Mouse (Mus musculus) midbrain, embryonic 16.5 days (tissue): ENCODE measurements around the gene Olfr160. TPM values are rescaled to one million over a fixed set of nuclear protein-coding genes. Genes with fewer than 3 reads are reported as not detected.

Source experiments
- ATAC-seq: fragments of 200-750 bp; cut with Nextera tagmentation; 2 replicates; pipeline ENCODE4 v1.8.0; 2017; ENCODE audit warnings: moderate TSS enrichment
- H3K27ac ChIP-seq: fragments of 300-500 bp; sonication (generic); 2 replicates; pipeline ENCODE4 v1.5.1; 2014; ENCODE audit warnings: mild to moderate bottlenecking, low read length, mixed read lengths
- H3K27me3 ChIP-seq: fragments of 300-500 bp; sonication (generic); 2 replicates; pipeline ENCODE4 v1.6.1; 2014; ENCODE audit warnings: low read depth, low read length, mixed read lengths; ENCODE audit not compliant: control insufficient read depth, insufficient read depth
- H3K36me3 ChIP-seq: fragments of 300-500 bp; sonication (generic); 2 replicates; pipeline ENCODE4 v1.6.1; 2014; ENCODE audit warnings: mild to moderate bottlenecking, low read length, moderate library complexity, mixed read lengths; ENCODE audit not compliant: control insufficient read depth, insufficient read depth
- H3K4me1 ChIP-seq: fragments of 300-500 bp; sonication (generic); 2 replicates; pipeline ENCODE4 v1.6.1; 2014; ENCODE audit warnings: mild to moderate bottlenecking, low read length, mixed read lengths; ENCODE audit not compliant: control insufficient read depth, insufficient read depth
- H3K4me2 ChIP-seq: fragments of 300-500 bp; sonication (generic); 2 replicates; pipeline ENCODE4 v1.6.1; 2014; ENCODE audit warnings: mild to moderate bottlenecking, low read length, mixed read lengths
- H3K4me3 ChIP-seq: fragments of 300-500 bp; sonication (generic); 2 replicates; pipeline ENCODE4 v1.5.1; 2014; ENCODE audit warnings: low read depth, mild to moderate bottlenecking, low read length, moderate library complexity, mixed read lengths
- H3K9ac ChIP-seq: fragments of 300-500 bp; sonication (generic); 2 replicates; pipeline ENCODE4 v1.6.1; 2014; ENCODE audit warnings: low read depth, low read length, mixed read lengths
- H3K9me3 ChIP-seq: fragments of 300-500 bp; sonication (generic); replicated peaks from 2 replicates; pipeline ENCODE4 v1.6.1; 2014; ENCODE audit warnings: mild to moderate bottlenecking, low read length, mixed read lengths; ENCODE audit not compliant: control insufficient read depth, poor library complexity, severe bottlenecking
- WGBS: fragments of 180-500 bp; shearing (Covaris S2); extraction: QIAGEN DNeasy Blood & Tissue Kit; methylation state at CpG from one replicate; pipeline ENCODE4 v1.1.7; 2014; 5-methylcytosine and 5-hydroxymethylcytosine counted together
- polyA plus RNA-seq: library from polyadenylated mRNA; unstranded; fragments of >200 nt; fragmentation: Nextera tagmentation; extraction: Ambion mirVana; gene quantifications from 2 replicates; pipeline ENCODE4 v1.2.1, GENCODE M21; 2015

Olfr160 gene
- not detected in 2 replicates for polyA plus RNA-seq

DNA sequence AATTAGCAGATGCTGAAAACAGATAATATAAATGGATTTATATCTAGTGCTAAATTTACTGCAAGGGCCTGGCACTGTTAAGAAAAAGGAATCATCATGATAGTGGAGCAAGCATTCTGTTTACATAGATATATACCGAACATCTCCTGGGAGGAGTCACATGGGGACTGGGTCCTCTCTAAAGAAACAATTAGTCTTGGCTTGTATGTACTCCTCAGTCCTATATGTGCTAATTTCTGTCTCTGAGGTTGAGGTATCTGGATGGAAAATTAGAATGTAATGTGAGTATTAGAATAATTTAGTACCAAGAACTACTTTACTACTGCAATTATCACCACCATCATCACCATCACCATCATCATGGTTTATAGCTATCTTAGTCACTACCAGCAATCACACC, at the start of gene Olfr160:
Gene Olfr160, minus strand, starts transcription at position 101 of the 400 bp plus-strand sequence.
- Histone ChIP-seq H3K27me3 (no peaks in the 10 kb centered on the region), H3K27ac (no peak within 1 kb of the TSS), H3K36me3 (no peaks in the 10 kb centered on the region), H3K9me3 (no peaks in the 10 kb centered on the region), H3K4me3 (no peak within 1 kb of the TSS), H3K9ac (no peak within 1 kb of the TSS), H3K4me1 (no peaks in the 10 kb centered on the region), H3K4me2 (no peak within 1 kb of the TSS)
- 95% methylated on average over 1 of the region's 1 CpGs for WGBS
- no peak for ATAC-seq

GRCm38 (mm10) chr9:37762541-37762940, 46.5 kb upstream of the Olfr160 start:
- H3K9ac ChIP-seq = no peak overlapping the region
- H3K36me3 ChIP-seq = no peaks in the 10 kb centered on the region
- no peak overlapping the region for H3K27ac ChIP-seq
- H3K9me3 ChIP-seq = no peaks in the 10 kb centered on the region; the same call in 1 of the 2 replicates
- H3K4me1 ChIP-seq = no peaks in the 10 kb centered on the region
- 61% methylated on average over 2 of the region's 2 CpGs for WGBS
- no peak overlapping the region for H3K4me3 ChIP-seq
- ATAC-seq = no peak
- no peak overlapping the region for H3K4me2 ChIP-seq
- H3K27me3 ChIP-seq = no peaks in the 10 kb centered on the region

DNA sequence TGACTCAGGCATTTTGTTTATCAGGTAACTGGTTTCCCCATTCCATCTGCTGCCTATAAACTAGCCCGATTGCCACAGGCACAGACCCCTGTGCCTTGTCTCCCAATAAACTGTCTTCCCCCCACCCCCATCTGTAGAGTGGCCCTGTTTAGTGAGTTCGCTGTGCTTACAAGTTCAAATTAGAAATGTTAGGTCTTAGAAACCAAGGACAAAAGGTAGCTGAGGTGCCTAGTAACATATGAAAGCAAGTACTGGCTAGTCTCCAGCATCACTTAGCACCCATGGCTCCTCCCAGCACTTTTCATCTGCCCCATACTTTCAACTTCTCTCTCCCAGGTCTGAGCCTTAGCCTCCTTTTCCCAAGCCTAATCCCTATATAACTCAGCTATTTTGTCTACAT, 45.7 kb upstream of the Olfr160 start:
- 83% methylated on average over 2 of the region's 2 CpGs for WGBS
- ATAC-seq = no peak

GRCm38 (mm10) chr9:37752006-37752405, 36.0 kb upstream of the Olfr160 start:
- ATAC-seq = no peak
- Histone ChIP-seq H3K27me3 (no peaks in the 10 kb centered on the region), H3K4me1 (peaks cover 17% of the 10 kb centered on the region), H3K36me3 (no peaks in the 10 kb centered on the region), H3K4me3 (no peak overlapping the region), H3K4me2 (no peak overlapping the region), H3K9ac (no peak overlapping the region), H3K9me3 (no peaks in the 10 kb centered on the region), H3K27ac (no peak overlapping the region)
- 66% methylated on average over 4 of the region's 4 CpGs for WGBS

More for the DNA sequence above, 45.7 kb upstream of the Olfr160 start:
- no peaks in the 10 kb centered on the region for H3K4me1 ChIP-seq
- H3K9ac ChIP-seq = no peak overlapping the region
- H3K27ac ChIP-seq = no peak overlapping the region
- H3K4me3 ChIP-seq = no peak overlapping the region
- no peaks in the 10 kb centered on the region for H3K36me3 ChIP-seq
- H3K27me3 ChIP-seq = no peaks in the 10 kb centered on the region
- no peak overlapping the region for H3K4me2 ChIP-seq
- H3K9me3 ChIP-seq = no peaks in the 10 kb centered on the region; the same call in 1 of the 2 replicates

DNA sequence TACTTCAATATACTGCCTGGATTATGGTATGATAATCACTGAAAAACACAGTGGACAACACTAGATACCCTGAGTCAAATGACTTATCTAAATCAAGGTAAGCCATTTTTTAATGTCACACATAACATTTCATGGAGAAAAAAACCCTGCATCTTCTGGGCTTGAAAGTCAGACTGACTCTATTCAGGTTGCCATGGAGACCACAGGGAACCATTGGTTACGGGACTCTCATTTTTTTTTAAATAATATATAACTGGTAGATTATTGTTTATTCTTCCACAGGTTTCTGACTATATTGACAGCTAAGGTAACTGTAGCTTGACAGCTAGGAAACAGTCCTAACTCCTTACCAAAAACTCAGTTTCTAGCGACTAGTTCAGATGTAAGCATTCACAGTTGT, 35.4 kb upstream of the Olfr160 start:
- peak; percentile 68 for ATAC-seq

GRCm38 (mm10) chr9:37750319-37751075, 34.4 kb upstream of the Olfr160 start:
- Histone ChIP-seq H3K4me1 (peaks cover 17% of the 10 kb centered on the region), H3K27ac (peak overlapping the region; percentile 66), H3K9me3 (no peaks in the 10 kb centered on the region), H3K4me3 (no peak overlapping the region), H3K36me3 (no peaks in the 10 kb centered on the region), H3K9ac (peak overlapping the region; percentile 31; the same call in 1 of the 2 replicates), H3K27me3 (no peaks in the 10 kb centered on the region), H3K4me2 (peak overlapping the region; percentile 18)
- 24% methylated on average over 7 of the region's 7 CpGs for WGBS
- ATAC-seq = peak; percentile 89

More for the DNA sequence above, 35.4 kb upstream of the Olfr160 start:
- no peak overlapping the region for H3K4me2 ChIP-seq
- no peak overlapping the region for H3K27ac ChIP-seq
- no peaks in the 10 kb centered on the region for H3K9me3 ChIP-seq
- H3K36me3 ChIP-seq = no peaks in the 10 kb centered on the region
- WGBS = 42% methylated on average over 2 of the region's 2 CpGs
- H3K9ac ChIP-seq = no peak overlapping the region
- peaks cover 17% of the 10 kb centered on the region for H3K4me1 ChIP-seq
- no peak overlapping the region for H3K4me3 ChIP-seq
- no peaks in the 10 kb centered on the region for H3K27me3 ChIP-seq

DNA sequence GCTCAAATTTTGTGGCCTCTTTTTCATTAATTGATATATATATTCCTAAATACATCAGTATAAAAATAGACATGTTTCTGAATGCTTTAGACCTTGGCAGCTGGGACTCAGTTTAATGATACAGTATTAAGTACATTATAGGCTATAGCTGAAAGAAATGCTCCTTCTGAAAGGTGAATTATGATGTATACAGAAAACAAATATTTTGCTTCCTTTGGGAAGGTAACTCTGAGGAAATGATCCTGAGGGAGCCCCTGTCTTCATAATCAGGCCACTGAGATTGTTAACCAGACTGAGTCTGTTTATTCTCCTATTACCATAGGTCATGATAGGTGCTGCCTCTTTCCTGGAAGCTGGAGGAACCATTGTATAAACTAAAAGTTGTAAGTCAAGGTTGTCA, 28.8 kb upstream of the Olfr160 start, which contains the start of gene Olfr874:
Gene Olfr874, plus strand, starts transcription at position 301 of the 400 bp plus-strand sequence.
- Histone ChIP-seq H3K9ac (no peak within 1 kb of the TSS), H3K9me3 (no peaks in the 10 kb centered on the region), H3K36me3 (no peaks in the 10 kb centered on the region), H3K4me2 (no peak within 1 kb of the TSS), H3K4me1 (no peaks in the 10 kb centered on the region), H3K27me3 (no peaks in the 10 kb centered on the region), H3K27ac (no peak within 1 kb of the TSS), H3K4me3 (no peak within 1 kb of the TSS)
- no peak for ATAC-seq

- Histone ChIP-seq H3K27ac (no peak overlapping the region), H3K4me3 (no peak overlapping the region), H3K9ac (no peak overlapping the region), H3K4me2 (no peak overlapping the region), H3K4me1 (no peaks in the 10 kb centered on the region), H3K36me3 (no peaks in the 10 kb centered on the region), H3K27me3 (no peaks in the 10 kb centered on the region), H3K9me3 (no peaks in the 10 kb centered on the region)
- 94% methylated on average over 1 of the region's 1 CpGs for WGBS
- ATAC-seq = no peak
Observed at GRCm38 (mm10) chr9:37734310-37734709, 18.3 kb upstream of the Olfr160 start.

DNA sequence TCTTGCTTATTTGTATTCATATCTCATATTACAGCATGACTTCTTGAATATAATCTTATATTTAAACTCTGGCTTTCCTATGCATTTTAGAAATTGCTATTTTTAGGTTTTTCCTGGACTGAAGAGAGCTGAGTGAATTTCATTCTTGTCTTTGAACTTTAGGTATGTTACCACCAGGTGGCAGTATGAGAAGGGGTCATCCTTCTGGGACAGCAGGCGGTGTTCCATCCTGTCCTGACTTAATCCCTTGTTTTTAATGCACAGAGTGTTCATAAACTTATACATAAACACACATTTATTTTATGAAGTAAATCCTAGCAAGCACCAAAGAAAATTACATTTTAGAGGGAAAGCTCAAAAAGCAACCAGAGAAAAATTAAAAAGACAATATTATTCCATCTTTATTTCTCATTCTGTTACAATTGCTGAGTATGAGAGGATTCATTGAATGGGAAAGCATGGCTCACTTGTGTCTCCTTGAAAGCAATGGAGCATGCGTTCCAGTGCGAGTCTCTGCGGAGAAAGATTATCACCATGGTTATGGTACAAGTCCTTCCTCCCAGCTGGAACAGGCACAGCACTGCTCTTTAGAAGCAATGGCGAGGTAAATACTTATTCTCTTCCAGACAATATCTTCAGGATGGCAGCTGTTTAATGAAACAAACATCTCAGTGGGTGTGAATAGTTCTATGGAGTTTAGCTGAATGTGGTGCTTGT, 25.9 kb downstream of the Olfr160 start:
- Histone ChIP-seq H3K9ac (no peak overlapping the region), H3K4me3 (no peak overlapping the region), H3K9me3 (no peaks in the 10 kb centered on the region), H3K4me2 (no peak overlapping the region), H3K27ac (no peak overlapping the region), H3K4me1 (peaks cover 3% of the 10 kb centered on the region; the same call in 1 of the 2 replicates), H3K27me3 (no peaks in the 10 kb centered on the region), H3K36me3 (no peaks in the 10 kb centered on the region)
- ATAC-seq = peak; percentile 66
- WGBS = 11% methylated on average over 5 of the region's 5 CpGs
